Mouse (Mus musculus): ENCODE measurements around the gene Flad1. TPM values are rescaled to one million over a fixed set of nuclear protein-coding genes. Genes with fewer than 3 reads are reported as not detected.

Gene Flad1
- polyA plus RNA-seq, 1 experiment from 2014 or later = 18.7 TPM

- WGBS (ENCODE audit: insufficient replicate concordance) = 77% methylated on average over 31 of the region's 31 CpGs
- Histone ChIP-seq H3K9ac (no peak overlapping the region), H3K4me3 (replicated peaks) (no peak overlapping the region), H3K27ac (no peak overlapping the region), H3K36me3 (peaks cover 20% of the 10 kb centered on the region), H3K9me3 (replicated peaks) (no peaks in the 10 kb centered on the region), H3K27me3 (no peaks in the 10 kb centered on the region), H3K4me2 (no peak overlapping the region), H3K4me1 (replicated peaks) (peaks cover 18% of the 10 kb centered on the region)
- DNase-seq = no peak
- ATAC-seq (ENCODE audit: low read depth) = no peak
Observed at GRCm38 (mm10) chr3:89379388-89380131, 32.1 kb downstream of the Flad1 start.

- H3K27me3 ChIP-seq = no peaks in the 10 kb centered on the region
- peak overlapping the region; percentile 66 for H3K4me2 ChIP-seq
- peak overlapping the region; percentile 45 for H3K4me3 ChIP-seq (replicated peaks)
- H3K4me1 ChIP-seq (replicated peaks) = peaks cover 26% of the 10 kb centered on the region
- H3K27ac ChIP-seq = no peak overlapping the region; the same call in 1 of the 2 replicates
- ATAC-seq (ENCODE audit: low read depth) (peak; percentile 72), DNase-seq (peak; percentile 46)
- H3K9ac ChIP-seq = peak overlapping the region; percentile 54
- no peaks in the 10 kb centered on the region for H3K9me3 ChIP-seq (replicated peaks)
- WGBS (ENCODE audit: insufficient replicate concordance) = 6% methylated on average over 24 of the region's 29 CpGs
- H3K36me3 ChIP-seq = peaks cover 20% of the 10 kb centered on the region
Observed at GRCm38 (mm10) chr3:89378394-89379067, 33.1 kb downstream of the Flad1 start.

GRCm38 (mm10) chr3:89377831-89378230 lies 33.8 kb downstream of the Flad1 start:
- DNase-seq = no peak
- Histone ChIP-seq H3K27me3 (no peaks in the 10 kb centered on the region), H3K27ac (no peak overlapping the region)

GRCm38 (mm10) chr3:89373581-89374231 lies 38.0 kb downstream of the Flad1 start:
- no peaks in the 10 kb centered on the region for H3K27me3 ChIP-seq
- H3K4me2 ChIP-seq = no peak overlapping the region
- 27% methylated on average over 5 of the region's 5 CpGs for WGBS (ENCODE audit: insufficient replicate concordance)
- H3K4me3 ChIP-seq (replicated peaks) = no peak overlapping the region
- H3K27ac ChIP-seq = no peak overlapping the region
- H3K36me3 ChIP-seq = no peaks in the 10 kb centered on the region
- no peak overlapping the region for H3K9ac ChIP-seq
- H3K9me3 ChIP-seq (replicated peaks) = no peaks in the 10 kb centered on the region
- peaks cover 26% of the 10 kb centered on the region for H3K4me1 ChIP-seq (replicated peaks)
- DNase-seq (no peak), ATAC-seq (ENCODE audit: low read depth) (no peak)

More at GRCm38 (mm10) chr3:89377831-89378230, 33.8 kb downstream of the Flad1 start:
- Histone ChIP-seq H3K4me3 (replicated peaks) (no peak overlapping the region), H3K4me1 (replicated peaks) (peaks cover 32% of the 10 kb centered on the region), H3K4me2 (peak overlapping the region; percentile 66; the same call in 1 of the 2 replicates), H3K9me3 (replicated peaks) (no peaks in the 10 kb centered on the region), H3K36me3 (peaks cover 20% of the 10 kb centered on the region), H3K9ac (no peak overlapping the region)
- 69% methylated on average over 4 of the region's 4 CpGs for WGBS (ENCODE audit: insufficient replicate concordance)
- no peak for ATAC-seq (ENCODE audit: low read depth)

- no peak for DNase-seq
- no peak overlapping the region for H3K27ac ChIP-seq
- H3K4me3 ChIP-seq (replicated peaks) = no peak overlapping the region
- no peaks in the 10 kb centered on the region for H3K36me3 ChIP-seq
- H3K4me1 ChIP-seq (replicated peaks) = no peaks in the 10 kb centered on the region
- no peak overlapping the region for H3K9ac ChIP-seq
- WGBS (ENCODE audit: insufficient replicate concordance) = 58% methylated on average over 11 of the region's 11 CpGs
- H3K27me3 ChIP-seq = no peaks in the 10 kb centered on the region
- ATAC-seq (ENCODE audit: low read depth) = no peak
- no peak overlapping the region for H3K4me2 ChIP-seq
- H3K9me3 ChIP-seq (replicated peaks) = no peaks in the 10 kb centered on the region
Observed at GRCm38 (mm10) chr3:89367338-89367737, 44.3 kb downstream of the Flad1 start.

- no peaks in the 10 kb centered on the region for H3K27me3 ChIP-seq
- H3K27ac ChIP-seq = no peak overlapping the region
- H3K4me3 ChIP-seq (replicated peaks) = no peak overlapping the region
- ATAC-seq (ENCODE audit: low read depth) (no peak), DNase-seq (no peak)
- no peaks in the 10 kb centered on the region for H3K9me3 ChIP-seq (replicated peaks)
- no peak overlapping the region for H3K9ac ChIP-seq
- no peaks in the 10 kb centered on the region for H3K36me3 ChIP-seq
- no peak overlapping the region for H3K4me2 ChIP-seq
- WGBS (ENCODE audit: insufficient replicate concordance) = 58% methylated on average over 20 of the region's 20 CpGs
- H3K4me1 ChIP-seq (replicated peaks) = no peaks in the 10 kb centered on the region
Observed at GRCm38 (mm10) chr3:89365486-89366414, 45.9 kb downstream of the Flad1 start.

- Histone ChIP-seq H3K27me3 (no peaks in the 10 kb centered on the region), H3K4me3 (replicated peaks) (no peak within 1 kb of the TSS), H3K4me2 (no peak within 1 kb of the TSS), H3K9me3 (replicated peaks) (no peaks in the 10 kb centered on the region), H3K27ac (no peak within 1 kb of the TSS), H3K4me1 (replicated peaks) (no peaks in the 10 kb centered on the region), H3K9ac (no peak within 1 kb of the TSS), H3K36me3 (no peaks in the 10 kb centered on the region)
- ATAC-seq (ENCODE audit: low read depth) (no peak), DNase-seq (no peak)
- 81% methylated on average over 11 of the region's 11 CpGs for WGBS (ENCODE audit: insufficient replicate concordance)
Observed at GRCm38 (mm10) chr3:89365153-89365485, 46.6 kb downstream of the Flad1 start, which contains the start of gene Dcst1. Dcst1 (minus strand) TSS chr3:89365253.

GRCm38 (mm10) chr3:89364631-89365030 lies 47.0 kb downstream of the Flad1 start:
- H3K9me3 ChIP-seq (replicated peaks) = no peaks in the 10 kb centered on the region
- DNase-seq (no peak), ATAC-seq (ENCODE audit: low read depth) (no peak)
- H3K27me3 ChIP-seq = no peaks in the 10 kb centered on the region
- no peak overlapping the region for H3K27ac ChIP-seq
- no peaks in the 10 kb centered on the region for H3K36me3 ChIP-seq
- H3K4me3 ChIP-seq (replicated peaks) = no peak overlapping the region
- H3K4me1 ChIP-seq (replicated peaks) = no peaks in the 10 kb centered on the region
- H3K9ac ChIP-seq = no peak overlapping the region
- 63% methylated on average over 8 of the region's 8 CpGs for WGBS (ENCODE audit: insufficient replicate concordance)
- no peak overlapping the region for H3K4me2 ChIP-seq

GRCm38 (mm10) chr3:89361675-89362074 lies 50.0 kb downstream of the Flad1 start, which contains the start of gene Dcst2:
Dcst2 (plus strand) TSS chr3:89361975.
- no peak for DNase-seq
- H3K4me2 ChIP-seq = no peak within 1 kb of the TSS
- 72% methylated on average over 7 of the region's 7 CpGs for WGBS (ENCODE audit: insufficient replicate concordance)
- H3K4me3 ChIP-seq (replicated peaks) = no peak within 1 kb of the TSS
- ATAC-seq (ENCODE audit: low read depth) = no peak
- H3K36me3 ChIP-seq = no peaks in the 10 kb centered on the region
- no peak within 1 kb of the TSS for H3K27ac ChIP-seq
- H3K27me3 ChIP-seq = peaks cover 8% of the 10 kb centered on the region; the same call in 1 of the 2 replicates
- no peak within 1 kb of the TSS for H3K9ac ChIP-seq
- no peaks in the 10 kb centered on the region for H3K4me1 ChIP-seq (replicated peaks)
- no peaks in the 10 kb centered on the region for H3K9me3 ChIP-seq (replicated peaks)

- no peak for ATAC-seq (ENCODE audit: low read depth)
- H3K27me3 ChIP-seq = peaks cover 14% of the 10 kb centered on the region
- no peak for DNase-seq
- H3K36me3 ChIP-seq = no peaks in the 10 kb centered on the region
- WGBS (ENCODE audit: insufficient replicate concordance) = 30% methylated on average over 3 of the region's 3 CpGs
- no peak overlapping the region for H3K4me3 ChIP-seq (replicated peaks)
- H3K27ac ChIP-seq = no peak overlapping the region
- peaks cover 3% of the 10 kb centered on the region; the same call in 1 of the 2 replicates for H3K4me1 ChIP-seq (replicated peaks)
- H3K9ac ChIP-seq = no peak overlapping the region
- no peaks in the 10 kb centered on the region for H3K9me3 ChIP-seq (replicated peaks)
- no peak overlapping the region for H3K4me2 ChIP-seq
Observed at GRCm38 (mm10) chr3:89360237-89360636, 51.4 kb downstream of the Flad1 start.

Data from liver, embryonic 13.5 days (tissue).